Mouse (Mus musculus) lung, postnatal 10 days (tissue): Measurements from ENCODE around the gene Pcdh8.

Experiments used
- DNase-seq: peaks from one replicate; pipeline ENCODE4 v3.0.0; 2021

Gene Pcdh8

DNA sequence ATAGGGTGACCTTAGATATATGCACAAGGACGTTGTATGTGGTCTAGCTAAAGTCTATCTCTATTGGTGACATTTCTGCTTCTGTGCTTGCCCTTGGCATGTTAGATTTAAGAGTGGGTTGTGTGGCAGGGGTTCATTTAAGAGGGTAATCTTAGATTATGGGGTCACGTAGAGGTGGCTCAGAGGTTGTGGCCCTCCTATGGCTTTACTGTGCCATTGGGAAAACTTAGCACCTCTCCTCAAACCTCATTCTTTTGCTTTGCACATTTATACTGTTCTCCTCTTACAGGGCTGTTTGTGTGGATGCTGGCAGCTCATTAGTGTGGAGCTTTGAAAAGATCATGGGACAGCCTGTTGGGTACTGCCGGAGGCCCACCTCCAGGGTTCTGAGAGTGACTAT is 30.6 kb downstream of the Pcdh8 start:
- no peak for DNase-seq

DNA sequence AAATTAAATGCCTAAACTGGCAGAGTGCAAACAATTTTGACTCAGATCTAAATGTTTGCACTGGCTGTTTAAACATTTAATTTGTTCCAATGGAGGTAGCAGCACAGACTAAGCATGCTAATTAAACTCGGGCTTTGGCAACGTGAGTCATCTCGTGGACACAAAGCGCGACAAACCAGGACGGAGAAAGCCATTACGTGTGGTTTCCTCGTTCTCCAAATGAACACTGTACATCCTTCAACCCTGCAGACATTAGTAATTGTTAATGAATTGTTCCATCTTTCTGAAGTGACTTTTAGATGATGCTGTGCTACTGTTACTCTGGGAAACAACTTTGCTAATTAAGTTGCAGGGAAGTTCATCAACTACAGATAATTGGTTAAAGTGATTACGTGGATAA is 32.7 kb downstream of the Pcdh8 start:
- DNase-seq, result no peak

GRCm38 (mm10) chr14:79737642-79738379 is 33.3 kb downstream of the Pcdh8 start:
- DNase-seq, result peak; percentile 6

GRCm38 (mm10) chr14:79736781-79737180 is 34.3 kb downstream of the Pcdh8 start:
- no peak for DNase-seq

- no peak for DNase-seq
Measured at GRCm38 (mm10) chr14:79733501-79733900, 37.6 kb downstream of the Pcdh8 start.

DNA sequence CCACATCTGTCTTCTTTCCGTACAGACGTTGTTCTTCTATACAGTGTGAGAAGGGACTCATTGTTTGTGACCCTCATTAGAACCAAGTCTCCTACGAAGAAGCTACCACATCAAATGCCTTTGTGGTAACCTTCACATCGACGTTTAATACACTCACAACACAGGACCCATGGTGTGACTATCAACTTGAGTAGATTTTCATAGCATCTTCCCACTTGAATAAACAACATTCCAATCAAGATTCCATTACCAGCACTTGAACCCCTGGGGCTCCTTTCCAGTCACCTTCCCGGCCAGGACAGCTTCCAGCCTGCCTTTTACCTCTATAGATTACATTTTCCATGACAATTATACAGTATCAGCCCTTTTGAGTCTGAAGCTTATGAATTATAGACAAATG is 42.3 kb downstream of the Pcdh8 start:
- no peak for DNase-seq

- no peak for DNase-seq
Measured at GRCm38 (mm10) chr14:79724002-79724681, 47.0 kb downstream of the Pcdh8 start.

DNA sequence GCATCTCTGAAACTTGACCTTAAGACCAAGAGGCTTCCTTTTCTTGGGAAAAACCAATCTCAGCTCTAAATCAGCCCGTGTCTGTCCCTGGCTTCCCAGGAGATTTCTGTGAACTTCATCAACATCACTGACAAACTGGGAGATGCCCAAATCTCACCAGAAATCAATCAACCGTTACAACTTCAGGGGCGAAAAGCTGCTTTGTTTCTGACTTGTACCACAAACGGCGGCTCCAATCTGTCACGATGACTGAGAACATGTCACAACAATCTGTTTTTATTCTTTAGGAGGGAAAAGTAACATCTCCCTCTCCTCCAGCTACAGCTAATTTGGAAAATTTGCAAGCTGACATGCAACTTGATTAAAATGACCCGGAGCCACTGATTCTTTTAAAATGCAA is 48.9 kb downstream of the Pcdh8 start:
- DNase-seq, result no peak
